Mouse (Mus musculus): ENCODE measurements around the gene Plxna3. TPM values are rescaled to one million over a fixed set of nuclear protein-coding genes. Genes with fewer than 3 reads are reported as not detected.
A peak's percentile ranks its signal among the peaks of the same experiment; 100 is the strongest.
"Not testable (repeated sequence)": the region's sequence is repeated elsewhere in the genome, so short reads cannot be mapped to it uniquely, and the experiment has no call there.

Gene Plxna3
- polyA plus RNA-seq, 1 experiment from 2014 or later, result 42.9 TPM

DNA sequence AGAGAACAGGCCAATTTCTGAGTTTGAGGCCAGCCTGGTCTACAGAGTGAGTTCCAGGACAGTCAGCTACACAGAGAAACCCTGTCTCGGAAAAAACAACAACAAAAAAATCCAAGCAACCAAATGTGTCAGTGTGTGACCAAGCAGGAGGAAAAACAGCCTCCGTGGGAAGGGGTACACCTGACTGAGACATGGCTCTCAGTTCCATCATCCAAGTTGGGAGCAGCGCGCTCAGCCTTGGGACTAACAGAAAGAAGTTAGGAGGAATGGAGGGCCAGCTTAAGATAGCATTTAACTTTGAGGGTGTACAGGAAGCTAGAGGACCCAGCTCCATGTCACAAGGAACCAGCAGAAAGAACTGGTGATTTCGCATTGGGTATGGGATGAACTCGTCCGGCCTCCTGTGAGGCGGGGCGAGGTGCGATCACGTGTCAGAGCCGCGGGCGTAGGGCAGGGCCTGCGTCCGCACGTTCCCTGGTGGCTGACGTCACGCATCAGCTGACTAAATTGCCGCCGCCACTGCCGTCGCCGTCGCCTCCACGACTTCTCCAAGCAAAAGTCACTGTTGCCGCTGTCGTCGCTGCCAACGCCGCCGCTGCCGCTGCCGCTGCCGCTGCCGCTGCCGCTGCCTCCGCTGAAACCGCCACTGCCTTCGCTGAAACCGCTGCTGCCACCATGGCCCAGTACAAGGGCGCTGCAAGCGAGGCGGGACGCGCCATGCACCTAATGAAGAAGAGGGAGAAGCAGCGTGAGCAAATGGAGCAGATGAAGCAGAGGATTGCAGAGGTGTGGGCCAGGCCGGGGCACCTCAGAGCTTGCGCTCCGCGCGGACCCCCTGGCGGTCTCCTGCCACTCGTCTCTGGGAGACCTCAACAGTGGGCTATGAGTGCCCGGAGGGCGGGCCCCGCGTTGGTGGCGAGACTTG lies 16.1 kb upstream of the Plxna3 start, which contains the start of gene Fam50a:
TSS of gene Fam50a (plus strand) at position 494 of the 925 bp plus-strand sequence.
- peak within 1 kb of the TSS; percentile 75 for H3K4me2 ChIP-seq
- WGBS, result 22% methylated on average over 59 of the region's 59 CpGs
- peak within 1 kb of the TSS; percentile 74 for H3K9ac ChIP-seq
- H3K9me3 ChIP-seq (replicated peaks), result no peaks in the 10 kb centered on the region
- H3K36me3 ChIP-seq (ENCODE audit: poor library complexity, severe bottlenecking), result peaks cover 37% of the 10 kb centered on the region
- H3K27me3 ChIP-seq, result no peaks in the 10 kb centered on the region
- H3K4me1 ChIP-seq, result peaks cover 20% of the 10 kb centered on the region
- H3K27ac ChIP-seq, result peak within 1 kb of the TSS; percentile 69
- H3K4me3 ChIP-seq, result peak within 1 kb of the TSS; percentile 58
- peak; percentile 97 for ATAC-seq

DNA sequence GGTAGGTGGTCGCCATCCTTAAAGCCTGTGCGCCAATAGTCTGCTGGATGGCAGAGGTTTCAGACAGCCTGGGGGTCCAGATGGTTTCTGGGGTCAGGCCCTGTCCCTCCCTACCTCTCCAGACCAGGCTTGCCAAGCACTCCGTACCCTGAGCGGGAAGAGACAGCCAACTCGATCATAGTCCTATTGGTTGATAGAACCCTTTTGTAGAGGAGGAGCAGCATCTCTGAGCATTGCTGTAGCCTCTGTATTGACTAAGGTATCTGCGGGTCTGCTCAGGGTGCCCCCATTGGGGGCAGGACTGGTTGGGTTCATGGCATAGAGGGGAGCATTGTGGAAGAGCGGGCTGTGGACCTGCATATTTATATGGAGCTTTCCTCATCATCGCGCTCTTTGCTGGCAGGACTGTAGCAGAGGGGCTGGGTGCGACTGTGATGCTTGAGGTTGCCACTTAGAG lies 377 bp downstream of the Plxna3 start:
- H3K27ac ChIP-seq, result peak overlapping the region; percentile 79
- peaks cover 24% of the 10 kb centered on the region for H3K36me3 ChIP-seq (ENCODE audit: poor library complexity, severe bottlenecking)
- ATAC-seq, result peak; percentile 57
- H3K27me3 ChIP-seq, result no peaks in the 10 kb centered on the region
- WGBS, result 32% methylated on average over 10 of the region's 10 CpGs
- H3K4me2 ChIP-seq, result peak overlapping the region; percentile 71
- H3K9me3 ChIP-seq (replicated peaks), result no peaks in the 10 kb centered on the region
- H3K4me1 ChIP-seq, result peaks cover 35% of the 10 kb centered on the region
- H3K4me3 ChIP-seq, result peak overlapping the region; percentile 58
- peak overlapping the region; percentile 75 for H3K9ac ChIP-seq

DNA sequence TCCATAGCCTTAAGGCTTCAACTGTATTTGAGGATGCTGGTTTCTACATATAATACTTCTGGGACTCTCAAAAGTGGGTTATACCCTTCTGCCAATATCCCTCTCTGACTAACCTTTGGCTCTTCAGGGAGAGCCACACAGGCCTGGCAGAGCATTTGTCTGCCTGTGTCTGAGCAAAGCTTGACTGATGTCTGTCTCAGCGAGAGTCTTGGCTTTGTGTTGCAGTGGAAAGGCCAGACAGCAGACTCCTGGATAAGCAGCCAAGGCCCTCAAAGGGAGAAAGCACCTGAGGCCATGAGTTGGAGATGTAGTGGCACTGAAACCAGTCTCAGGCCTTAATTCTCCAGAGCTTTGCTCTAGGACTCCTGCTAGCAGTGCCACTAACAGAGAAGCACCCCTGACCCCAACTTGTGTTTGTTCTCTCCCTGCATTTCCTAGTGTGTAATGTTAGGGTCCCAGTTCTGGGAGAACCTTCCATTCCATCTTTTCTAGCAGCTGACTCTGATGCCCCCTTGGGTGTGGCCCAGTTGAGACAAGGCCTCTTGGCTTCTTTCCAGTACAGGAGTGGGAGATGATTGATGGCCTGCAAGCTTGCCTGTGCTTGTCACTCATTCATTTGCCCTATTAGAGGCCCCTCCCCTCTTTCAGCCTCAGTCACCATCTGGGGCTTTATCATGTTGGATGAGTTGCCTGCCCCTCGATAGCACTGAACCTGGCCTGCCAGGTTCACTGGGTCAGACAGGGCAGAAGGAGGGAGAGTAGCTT lies 1.5 kb downstream of the Plxna3 start:
- peaks cover 35% of the 10 kb centered on the region for H3K4me1 ChIP-seq
- peak overlapping the region; percentile 71 for H3K4me2 ChIP-seq
- H3K4me3 ChIP-seq, result peak overlapping the region; percentile 58
- peak overlapping the region; percentile 75 for H3K9ac ChIP-seq
- H3K27ac ChIP-seq, result peak overlapping the region; percentile 79
- H3K9me3 ChIP-seq (replicated peaks), result no peaks in the 10 kb centered on the region
- no peaks in the 10 kb centered on the region for H3K27me3 ChIP-seq
- ATAC-seq, result no peak
- WGBS, result 38% methylated on average over 2 of the region's 2 CpGs
- peaks cover 35% of the 10 kb centered on the region for H3K36me3 ChIP-seq (ENCODE audit: poor library complexity, severe bottlenecking)

DNA sequence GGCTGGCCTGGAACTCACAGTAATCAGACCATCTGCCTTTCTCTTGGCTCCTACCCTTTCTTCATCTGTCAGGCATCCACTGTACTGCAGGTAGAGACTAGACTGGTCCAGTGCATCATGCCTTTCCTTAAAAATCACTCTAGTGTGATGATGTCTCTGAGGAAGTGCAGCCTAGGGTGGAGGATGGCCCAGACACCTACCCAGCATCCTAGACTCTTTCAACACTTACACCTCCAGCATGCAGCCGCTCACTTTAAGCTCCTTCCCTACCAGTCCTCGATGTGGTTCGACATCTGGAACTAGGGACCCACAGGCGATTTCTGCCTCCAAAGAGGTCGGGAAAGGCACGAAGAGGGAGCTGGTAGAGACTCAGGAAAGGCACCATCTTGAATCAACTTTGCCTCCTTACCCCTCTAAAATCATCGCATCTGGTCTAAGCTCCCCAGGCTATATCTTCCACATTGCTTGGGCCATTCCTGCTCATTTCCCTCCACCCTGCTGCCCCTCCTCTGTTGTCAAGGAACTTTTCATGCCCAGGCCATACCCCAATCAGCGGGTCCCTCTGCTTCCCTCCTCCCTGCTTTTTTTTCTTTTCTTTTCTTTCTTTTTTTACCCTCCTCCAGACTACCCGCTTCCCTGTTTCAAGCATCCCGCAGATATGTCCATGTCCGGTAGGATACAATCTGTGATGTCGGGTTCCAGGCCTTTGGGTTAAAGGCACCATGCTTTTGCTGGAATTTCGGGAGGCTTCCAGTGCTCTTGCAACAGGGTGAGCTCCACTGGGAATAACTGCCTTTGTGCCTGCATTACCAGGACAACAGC lies 24.0 kb downstream of the Plxna3 start:
- H3K4me1 ChIP-seq, result peaks cover 4% of the 10 kb centered on the region; the same call in 1 of the 2 replicates
- H3K27me3 ChIP-seq, result no peaks in the 10 kb centered on the region
- peak overlapping the region; percentile 65 for H3K9ac ChIP-seq
- 27% methylated on average over 13 of the region's 13 CpGs for WGBS
- peak overlapping the region; percentile 63 for H3K4me2 ChIP-seq
- ATAC-seq, result peak; percentile 68
- H3K36me3 ChIP-seq (ENCODE audit: poor library complexity, severe bottlenecking), result no peaks in the 10 kb centered on the region
- no peak overlapping the region for H3K27ac ChIP-seq
- H3K9me3 ChIP-seq (replicated peaks), result no peaks in the 10 kb centered on the region
- peak overlapping the region; percentile 45 for H3K4me3 ChIP-seq

DNA sequence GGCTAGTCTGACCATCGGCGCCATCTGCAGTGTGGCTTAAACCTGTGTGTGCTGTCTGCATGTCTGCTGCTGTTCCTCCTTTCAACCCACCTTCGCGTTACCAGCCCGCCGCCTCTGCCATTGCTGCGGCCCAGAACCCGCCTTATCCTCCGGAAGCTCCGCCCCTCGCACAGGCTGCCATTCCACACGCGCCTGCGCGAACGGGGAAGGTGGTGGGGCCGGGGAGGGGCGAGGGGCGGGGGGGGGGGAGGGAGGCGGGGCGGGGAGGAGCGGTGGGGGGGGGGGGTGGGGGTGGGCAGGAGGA lies 24.6 kb downstream of the Plxna3 start, which contains the start of gene Lage3:
TSS of gene Lage3 (minus strand) at position 152 of the 304 bp plus-strand sequence.
- Histone ChIP-seq H3K9me3 (replicated peaks) (no peaks in the 10 kb centered on the region), H3K9ac (peak within 1 kb of the TSS; percentile 65), H3K4me2 (peak within 1 kb of the TSS; percentile 63), H3K27ac (no peak within 1 kb of the TSS), H3K36me3 (ENCODE audit: poor library complexity, severe bottlenecking) (no peaks in the 10 kb centered on the region), H3K4me3 (peak within 1 kb of the TSS; percentile 45), H3K4me1 (peaks cover 4% of the 10 kb centered on the region; the same call in 1 of the 2 replicates), H3K27me3 (no peaks in the 10 kb centered on the region)
- ATAC-seq, result peak; percentile 90
- 21% methylated on average over 9 of the region's 22 CpGs for WGBS

DNA sequence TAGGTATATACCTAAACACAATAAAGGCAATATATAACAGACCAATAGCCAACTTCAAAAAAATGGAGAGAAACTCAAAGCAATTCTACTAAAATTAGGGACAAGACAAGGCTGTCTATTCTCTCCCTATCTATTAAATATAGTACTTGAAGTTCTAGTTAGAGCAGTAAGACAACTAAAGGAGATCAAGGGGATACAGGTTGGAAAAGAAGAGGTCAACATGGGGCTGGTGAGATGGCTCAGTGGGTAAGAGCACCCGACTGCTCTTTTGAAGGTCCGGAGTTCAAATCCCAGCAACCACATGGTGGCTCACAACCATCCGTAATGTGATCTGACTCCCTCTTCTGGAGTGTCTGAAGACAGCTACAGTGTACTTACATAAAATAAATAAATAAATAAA lies 28.2 kb downstream of the Plxna3 start:
- H3K9ac ChIP-seq, ATAC-seq: not testable (repeated sequence)
- WGBS, result 91% methylated on average over 3 of the region's 3 CpGs

DNA sequence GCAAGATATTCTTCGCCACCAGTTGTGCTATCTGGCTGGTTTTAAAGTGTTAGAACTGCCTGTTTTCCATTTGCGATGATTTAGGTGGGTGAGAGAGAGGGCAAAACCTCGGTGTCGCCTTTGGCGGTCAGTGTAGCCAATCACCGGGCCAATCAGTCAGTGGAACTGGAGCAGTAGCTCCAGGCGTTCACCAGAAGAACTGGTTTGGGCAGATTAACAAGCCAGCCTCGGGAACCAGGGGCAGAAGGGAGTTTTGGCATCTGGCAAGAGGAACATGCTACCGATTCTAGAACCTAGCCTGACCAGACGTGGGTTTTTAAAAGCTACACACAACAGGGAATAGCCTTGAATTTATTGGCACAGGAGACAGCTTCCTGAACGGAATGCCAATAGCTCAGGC lies 30.3 kb downstream of the Plxna3 start:
- H3K9me3 ChIP-seq (replicated peaks), result no peaks in the 10 kb centered on the region
- no peaks in the 10 kb centered on the region for H3K36me3 ChIP-seq (ENCODE audit: poor library complexity, severe bottlenecking)
- H3K27ac ChIP-seq, result no peak overlapping the region
- H3K4me2 ChIP-seq, result no peak overlapping the region
- no peaks in the 10 kb centered on the region for H3K27me3 ChIP-seq
- no peak overlapping the region for H3K4me3 ChIP-seq
- WGBS, result 59% methylated on average over 11 of the region's 11 CpGs
- no peaks in the 10 kb centered on the region for H3K4me1 ChIP-seq
- no peak for ATAC-seq
- H3K9ac ChIP-seq, result no peak overlapping the region

More for the DNA sequence above, 28.2 kb downstream of the Plxna3 start:
- H3K4me3 ChIP-seq; H3K27me3 ChIP-seq; H3K27ac ChIP-seq; H3K36me3 ChIP-seq (ENCODE audit: poor library complexity, severe bottlenecking); H3K9me3 ChIP-seq (replicated peaks); H3K4me1 ChIP-seq; H3K4me2 ChIP-seq: not testable (repeated sequence)

DNA sequence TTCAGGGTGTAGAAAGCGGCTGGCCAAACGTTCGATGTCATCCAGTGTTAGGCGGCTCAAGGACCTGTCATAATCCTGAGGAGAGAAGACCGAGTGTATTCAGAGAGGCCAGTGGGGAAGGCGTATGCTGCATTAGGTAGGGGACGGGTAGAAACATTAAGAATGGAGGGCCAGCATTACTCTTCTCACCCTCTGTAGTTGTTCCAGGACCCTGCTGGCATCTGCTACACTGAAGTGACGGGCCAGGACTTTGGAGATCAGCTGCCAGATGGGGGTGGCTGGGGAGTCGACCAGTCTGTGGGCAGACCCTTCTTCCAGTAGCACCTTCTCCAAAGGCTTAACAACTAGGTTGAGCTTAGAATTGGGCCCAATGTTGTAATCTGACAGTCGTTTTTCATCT lies 38.6 kb downstream of the Plxna3 start:
- Histone ChIP-seq H3K36me3 (ENCODE audit: poor library complexity, severe bottlenecking) (peaks cover 15% of the 10 kb centered on the region; the same call in 1 of the 2 replicates), H3K4me3 (peak overlapping the region; percentile 56), H3K27ac (no peak overlapping the region), H3K4me2 (peak overlapping the region; percentile 72), H3K9me3 (replicated peaks) (no peaks in the 10 kb centered on the region), H3K4me1 (peaks cover 14% of the 10 kb centered on the region), H3K27me3 (no peaks in the 10 kb centered on the region), H3K9ac (peak overlapping the region; percentile 77)
- 65% methylated on average over 10 of the region's 10 CpGs for WGBS
- ATAC-seq, result no peak

DNA sequence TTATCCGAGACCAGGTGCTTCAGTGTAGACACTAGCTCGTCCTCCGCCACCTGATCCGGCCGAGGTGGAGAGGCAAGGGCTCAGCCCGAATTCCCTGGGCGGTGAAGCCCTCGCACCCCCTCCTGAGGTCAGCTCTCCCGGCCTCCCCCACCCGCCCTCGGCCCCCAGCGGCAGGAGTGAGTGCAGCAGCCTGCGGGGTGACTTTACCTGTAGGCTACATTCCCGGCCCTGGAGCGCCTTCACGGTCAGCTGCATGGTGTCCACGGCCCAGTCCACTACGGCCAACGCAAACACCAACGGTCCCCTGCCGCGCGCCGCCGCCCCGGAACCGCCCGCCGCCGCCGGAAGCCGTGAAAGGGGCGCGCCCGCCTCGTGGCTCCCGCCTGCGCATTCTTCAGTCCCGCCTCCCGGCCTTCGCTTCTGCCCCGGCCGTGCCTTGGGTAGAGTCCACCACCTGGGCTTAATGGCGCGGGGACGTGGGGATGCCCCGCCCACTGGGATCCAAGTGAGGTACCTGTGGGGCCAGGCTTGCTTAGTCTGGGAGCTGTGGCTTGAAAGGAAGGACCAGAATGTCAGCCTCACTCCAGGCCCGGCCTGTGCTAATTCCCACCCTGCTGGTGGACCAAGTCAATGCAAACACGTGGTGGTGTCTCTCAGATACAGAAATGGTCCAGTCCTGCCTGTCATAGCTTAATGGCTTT lies 39.5 kb downstream of the Plxna3 start:
- H3K27me3 ChIP-seq, result no peaks in the 10 kb centered on the region
- H3K27ac ChIP-seq, result peak overlapping the region; percentile 54
- ATAC-seq, result peak; percentile 80
- H3K36me3 ChIP-seq (ENCODE audit: poor library complexity, severe bottlenecking), result peaks cover 15% of the 10 kb centered on the region; the same call in 1 of the 2 replicates
- H3K4me1 ChIP-seq, result peaks cover 19% of the 10 kb centered on the region
- WGBS, result 24% methylated on average over 34 of the region's 49 CpGs
- peak overlapping the region; percentile 56 for H3K4me3 ChIP-seq
- H3K4me2 ChIP-seq, result peak overlapping the region; percentile 72
- H3K9me3 ChIP-seq (replicated peaks), result no peaks in the 10 kb centered on the region
- H3K9ac ChIP-seq, result peak overlapping the region; percentile 77

DNA sequence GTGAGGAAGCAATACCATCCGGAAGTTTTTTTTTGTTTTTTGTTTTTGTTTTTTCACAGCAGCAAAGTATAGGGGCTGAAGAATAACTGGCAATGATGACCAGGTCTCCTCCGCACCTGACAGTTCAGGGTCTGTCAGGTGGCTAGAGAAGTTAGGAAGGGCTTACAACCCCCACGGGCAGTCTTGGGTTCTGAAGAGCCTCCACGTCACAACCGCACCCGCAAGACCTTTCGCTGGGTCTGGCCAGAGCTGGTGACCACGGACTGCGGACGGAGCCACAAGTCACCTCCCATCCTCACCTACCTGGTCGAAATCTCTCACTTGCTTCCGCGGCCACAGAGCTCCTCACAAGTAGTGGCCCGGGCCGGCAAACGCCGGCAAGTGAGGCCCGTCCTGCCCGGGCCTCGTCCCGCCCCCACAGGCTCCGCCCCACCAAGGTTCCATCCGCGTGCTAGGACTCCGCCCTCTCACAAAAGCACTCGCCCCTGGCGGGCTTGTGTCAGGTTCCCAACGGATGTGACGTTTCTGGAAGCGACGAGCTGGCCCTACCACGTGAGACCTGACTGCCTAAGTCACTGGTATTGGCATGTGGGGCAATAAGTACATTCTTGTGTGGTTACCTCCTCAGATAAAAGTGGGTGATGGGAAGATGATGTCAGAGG lies 44.2 kb downstream of the Plxna3 start, which contains the start of the genes Ubl4a and Slc10a3:
TSS of gene Ubl4a (minus strand) at position 331 of the 662 bp plus-strand sequence.
TSS of gene Slc10a3 (minus strand) at position 462 of the 662 bp plus-strand sequence.
- ATAC-seq, result peak; percentile 94
- no peaks in the 10 kb centered on the region for H3K9me3 ChIP-seq (replicated peaks)
- H3K4me1 ChIP-seq, result 0 out of 2 replicates have a peak, but pooled peaks cover 10% of the 10 kb centered on the region
- H3K4me3 ChIP-seq, result peak within 1 kb of the TSS; percentile 42
- peaks cover 9% of the 10 kb centered on the region; the same call in 1 of the 2 replicates for H3K36me3 ChIP-seq (ENCODE audit: poor library complexity, severe bottlenecking)
- H3K9ac ChIP-seq, result peak within 1 kb of the TSS; percentile 59
- 18% methylated on average over 32 of the region's 32 CpGs for WGBS
- no peak within 1 kb of the TSS for H3K27ac ChIP-seq
- H3K27me3 ChIP-seq, result no peaks in the 10 kb centered on the region
- H3K4me2 ChIP-seq, result peak within 1 kb of the TSS; percentile 63
